Mouse (Mus musculus) frontal cortex, postnatal 36 days (tissue): Measurements from ENCODE around the gene Arhgap6.
A peak's percentile ranks its signal among the peaks of the same experiment; 100 is the strongest.

ENCODE experiments used
- DNase-seq, 2 experiments: peaks; one replicate each; pipeline ENCODE4 v3.0.0; 2022; ENCODE audit warnings: low spot score in 2 of 2

The Arhgap6 gene

DNA sequence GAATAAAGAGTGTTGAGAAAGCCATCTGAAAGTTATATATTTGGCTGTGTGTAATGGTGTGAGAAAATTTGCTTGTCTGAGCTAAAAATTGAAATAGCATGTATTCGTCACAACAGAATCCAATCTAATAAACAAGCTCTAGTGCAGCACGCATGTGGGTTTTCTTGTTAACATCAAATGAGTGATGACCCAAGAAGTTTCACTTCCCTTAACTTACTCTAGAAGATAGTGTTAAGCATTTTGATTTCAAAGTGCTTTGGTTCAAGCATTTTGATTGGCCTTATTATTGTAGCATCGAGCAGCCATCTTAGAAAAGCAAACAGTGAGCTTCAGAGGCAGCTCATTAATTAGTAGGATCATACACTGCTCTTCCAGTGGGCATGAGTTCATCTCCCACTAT is 315.1 kb downstream of the Arhgap6 start:
- DNase-seq, result no peak

- peak in 1 of 2 experiments; percentile 1 for DNase-seq
These were observed 317.8 kb downstream of the Arhgap6 start for GRCm38 (mm10) chrX:169112662-169113061.

DNA sequence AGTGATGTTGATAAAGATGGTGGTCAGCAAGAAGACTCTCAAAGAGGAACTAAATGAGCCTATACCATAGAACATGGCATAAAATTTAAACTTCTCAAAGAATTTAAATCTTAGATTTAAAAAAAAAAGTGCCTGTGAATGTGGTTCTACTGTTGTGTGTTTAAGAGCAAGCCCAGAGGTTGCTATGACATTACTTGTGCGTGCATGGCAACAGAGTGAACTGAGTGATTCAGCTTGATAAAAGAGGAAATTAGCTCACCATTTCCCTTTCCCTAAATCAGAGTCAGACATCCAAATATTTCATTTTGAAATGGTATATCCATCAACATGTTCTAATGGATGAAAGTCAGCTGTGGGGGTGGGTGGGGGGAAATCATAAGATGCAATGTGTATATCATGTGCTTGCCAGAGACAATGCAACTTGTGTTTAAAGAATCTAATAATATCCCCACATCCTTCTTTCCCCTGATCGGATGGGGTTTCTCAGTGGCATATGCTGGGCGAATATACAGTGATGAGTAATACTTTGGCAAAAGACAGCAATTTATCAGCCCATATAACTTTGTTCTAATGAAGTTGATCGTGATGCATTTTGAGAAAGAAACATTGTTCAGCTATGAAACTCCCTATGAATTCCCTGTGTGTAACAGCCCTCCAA is 328.3 kb downstream of the Arhgap6 start:
- no peak for DNase-seq

GRCm38 (mm10) chrX:169123773-169124151 is 328.9 kb downstream of the Arhgap6 start:
- DNase-seq, result no peak

- DNase-seq, result no peak
These were observed 344.9 kb downstream of the Arhgap6 start for GRCm38 (mm10) chrX:169139758-169140157.

GRCm38 (mm10) chrX:169140467-169140866 is 345.6 kb downstream of the Arhgap6 start:
- no peak for DNase-seq

GRCm38 (mm10) chrX:169153805-169154204 is 358.9 kb downstream of the Arhgap6 start:
- DNase-seq, result no peak

- DNase-seq, result no peak
These were observed 363.5 kb downstream of the Arhgap6 start for GRCm38 (mm10) chrX:169158385-169158784.

DNA sequence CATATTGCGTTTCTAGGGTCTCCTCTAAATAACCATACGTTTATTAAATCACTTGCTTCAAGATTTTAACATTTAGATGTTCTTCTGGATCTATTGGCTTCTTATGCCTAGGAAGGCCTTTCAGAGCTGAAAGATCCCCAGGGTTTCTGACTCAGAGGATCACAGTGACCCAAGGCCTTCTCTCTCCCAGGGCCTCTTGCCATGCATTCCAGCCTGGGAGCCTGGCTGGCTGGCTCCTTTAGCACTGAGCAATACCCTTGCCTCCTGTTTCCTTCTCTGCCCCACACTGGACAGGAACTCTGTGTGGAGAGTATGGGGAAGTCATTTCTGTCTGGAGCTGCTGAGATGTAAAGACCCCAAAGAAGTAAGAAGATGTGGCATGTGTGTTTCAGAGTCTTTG is 376.1 kb downstream of the Arhgap6 start:
- DNase-seq, result no peak

- DNase-seq, result no peak
These were observed 378.9 kb downstream of the Arhgap6 start for GRCm38 (mm10) chrX:169173796-169174195.

- DNase-seq, result no peak
These were observed 383.7 kb downstream of the Arhgap6 start for GRCm38 (mm10) chrX:169178634-169179033.

- DNase-seq, result no peak
These were observed 392.2 kb downstream of the Arhgap6 start, which contains the start of gene Amelx for GRCm38 (mm10) chrX:169187100-169187499. Gene Amelx, minus strand, starts transcription at chrX:169187200.

- DNase-seq, result no peak
These were observed 415.1 kb downstream of the Arhgap6 start for GRCm38 (mm10) chrX:169210019-169210418.

GRCm38 (mm10) chrX:169220064-169220463 is 425.2 kb downstream of the Arhgap6 start:
- DNase-seq, result no peak

DNA sequence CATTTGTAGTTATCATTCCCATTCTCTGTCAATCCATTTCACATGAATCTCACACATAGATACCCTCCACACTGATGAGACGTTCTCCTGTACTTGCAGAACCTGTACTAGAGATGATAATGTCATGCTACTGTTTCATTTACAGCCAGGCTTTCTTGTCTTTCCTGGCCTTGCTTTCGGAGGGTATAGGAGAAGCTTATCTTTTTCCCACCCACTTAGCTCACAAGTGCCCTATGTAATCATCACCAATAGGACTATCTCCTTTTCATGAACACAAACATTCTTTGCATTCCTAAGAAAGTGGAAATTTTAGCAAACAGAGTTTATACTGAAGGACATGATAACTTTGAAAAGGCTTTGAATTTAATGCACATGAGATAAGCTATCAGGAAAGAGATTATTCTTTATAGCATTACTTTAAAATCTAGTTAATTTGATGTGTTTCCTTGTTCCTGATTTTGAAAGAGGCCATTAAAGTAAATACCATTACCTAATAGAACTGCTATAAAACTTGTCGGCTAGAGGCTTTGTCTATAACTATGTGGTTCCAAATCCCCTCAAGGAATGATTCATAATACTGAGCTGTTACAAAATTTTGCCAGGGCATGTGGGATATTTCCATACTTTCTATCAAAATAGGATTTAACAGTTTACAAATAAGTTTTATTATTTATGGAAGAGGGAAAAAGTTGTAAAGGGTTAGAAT is 427.6 kb downstream of the Arhgap6 start:
- no peak for DNase-seq

DNA sequence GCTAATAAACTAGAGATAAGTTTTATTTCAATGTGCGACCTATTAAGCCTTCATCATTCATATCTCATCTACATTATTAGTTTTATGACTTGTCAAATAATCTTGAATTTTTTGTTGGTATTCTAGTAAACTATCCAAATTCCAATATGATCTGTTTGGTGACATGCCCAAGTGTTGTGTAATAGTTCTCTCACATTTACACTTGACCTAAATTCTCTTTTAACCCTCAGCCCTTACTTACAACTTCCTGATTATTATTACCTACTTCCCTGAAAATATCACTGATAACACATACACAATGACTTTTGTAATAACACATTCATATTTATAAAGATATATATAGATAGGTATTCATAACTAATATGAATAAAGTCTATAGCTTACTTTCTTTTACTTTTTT is 461.0 kb downstream of the Arhgap6 start:
- no peak for DNase-seq

GRCm38 (mm10) chrX:169256741-169257140 is 461.8 kb downstream of the Arhgap6 start:
- no peak for DNase-seq

DNA sequence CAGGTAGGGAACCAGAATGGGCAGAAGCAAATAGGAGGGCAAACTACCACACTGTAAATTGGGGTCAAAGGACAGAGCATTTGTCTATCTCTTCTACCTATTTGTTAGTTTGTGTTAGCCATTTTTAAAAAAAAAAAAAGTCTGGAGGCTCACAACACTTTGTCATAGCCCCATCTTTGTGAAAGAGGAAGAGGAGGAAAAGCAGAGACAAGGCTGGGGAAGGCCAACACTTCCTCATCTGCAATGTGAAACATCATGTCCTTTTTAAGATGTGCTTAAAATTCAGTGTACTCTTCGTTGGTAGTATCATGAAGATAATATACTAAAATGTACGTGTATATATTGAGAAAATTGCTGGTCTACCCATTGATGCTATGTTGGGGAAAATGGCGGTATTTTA is 466.1 kb downstream of the Arhgap6 start:
- DNase-seq, result no peak

DNA sequence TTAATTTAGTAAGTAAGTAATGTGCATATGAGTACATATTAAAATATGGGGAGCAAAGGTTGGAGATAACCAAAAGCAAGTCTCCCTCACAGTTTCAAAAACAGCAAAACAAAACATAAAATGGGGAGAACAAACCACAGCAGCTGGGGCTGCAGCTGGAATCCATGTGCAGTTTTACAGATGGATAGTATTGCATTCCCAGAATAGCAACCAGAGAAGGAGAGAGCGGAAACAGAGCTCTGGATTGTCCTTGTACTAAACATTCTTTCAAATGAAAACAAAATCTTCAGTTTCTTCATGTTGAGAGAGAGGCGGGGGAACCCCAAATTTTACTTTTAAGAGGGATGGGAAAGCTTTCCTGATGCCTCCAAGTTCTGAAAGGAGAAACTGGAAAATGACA is 467.3 kb downstream of the Arhgap6 start:
- no peak for DNase-seq

DNA sequence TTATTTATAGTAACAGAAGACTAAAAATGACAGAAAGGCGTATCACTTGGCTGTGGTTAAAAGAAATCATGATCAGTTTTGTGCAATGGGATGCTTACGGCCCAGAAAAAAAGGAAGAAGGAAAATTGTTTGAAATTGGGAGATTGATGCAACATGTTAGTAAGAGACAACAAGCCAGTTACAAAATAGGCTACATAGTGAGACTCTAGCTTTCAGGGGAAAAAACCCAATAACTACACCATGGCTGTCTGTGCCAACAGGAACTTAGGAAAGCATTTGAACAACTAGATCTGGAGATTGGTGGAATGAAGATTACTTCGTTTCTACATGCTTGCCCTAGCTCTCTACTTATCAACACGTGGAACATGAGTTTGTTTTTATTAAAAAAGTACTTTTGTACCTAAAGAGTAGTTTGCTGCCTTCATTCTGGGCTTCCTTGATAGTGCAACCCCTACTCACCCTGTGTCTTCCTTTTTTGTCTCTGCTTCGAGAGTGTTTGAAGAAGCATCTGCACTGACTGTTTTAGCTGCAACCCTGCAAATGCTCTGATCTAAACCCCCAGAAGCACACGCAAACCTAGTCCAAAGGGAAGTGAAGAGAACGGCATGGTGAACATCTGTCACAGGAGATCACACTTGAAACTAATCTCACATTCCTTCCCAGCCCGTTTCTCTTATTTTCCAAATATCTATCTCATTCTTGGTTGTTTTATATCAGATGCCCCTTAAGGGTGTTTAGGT is 468.7 kb downstream of the Arhgap6 start:
- no peak for DNase-seq

- peak in 1 of 2 experiments; percentile 20 for DNase-seq
These were observed 504.7 kb downstream of the Arhgap6 start for GRCm38 (mm10) chrX:169299579-169299978.

DNA sequence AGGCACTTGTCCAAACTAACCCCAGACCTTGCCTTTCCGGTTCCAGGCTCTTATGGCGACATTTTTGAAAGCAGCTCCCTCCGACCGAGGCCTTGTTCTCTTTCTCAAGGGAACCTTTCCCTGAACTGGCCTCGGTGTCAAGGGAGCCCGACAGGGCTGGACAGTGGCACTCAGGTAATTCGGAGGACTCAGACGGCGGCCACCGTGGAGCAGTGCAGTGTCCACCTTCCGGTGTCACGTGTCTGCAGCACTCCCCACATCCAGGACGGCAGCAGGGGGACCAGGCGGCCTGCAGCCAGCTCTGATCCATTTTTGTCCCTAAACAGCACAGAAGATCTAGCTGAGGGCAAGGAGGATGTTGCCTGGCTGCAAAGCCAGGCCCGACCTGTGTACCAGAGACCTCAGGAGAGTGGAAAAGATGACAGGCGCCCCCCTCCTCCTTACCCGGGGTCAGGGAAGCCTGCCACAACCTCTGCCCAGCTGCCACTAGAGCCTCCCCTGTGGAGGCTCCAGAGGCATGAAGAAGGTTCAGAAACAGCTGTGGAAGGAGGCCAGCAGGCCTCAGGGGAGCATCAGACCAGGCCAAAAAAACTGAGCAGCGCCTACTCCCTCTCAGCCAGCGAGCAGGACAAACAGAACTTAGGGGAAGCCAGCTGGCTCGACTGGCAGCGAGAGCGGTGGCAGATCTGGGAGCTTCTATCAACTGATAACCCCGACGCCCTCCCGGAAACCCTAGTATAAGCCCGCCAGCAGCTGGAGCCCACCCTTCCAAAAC is 507.6 kb downstream of the Arhgap6 start:
- no peak for DNase-seq
